Mouse (Mus musculus): ENCODE measurements around the gene Galntl5.
A peak's percentile ranks its signal among the peaks of the same experiment; 100 is the strongest.
"Not testable (repeated sequence)": the region's sequence is repeated elsewhere in the genome, so short reads cannot be mapped to it uniquely, and the experiment has no call there.

The Galntl5 gene

GRCm38 (mm10) chr5:25213216-25213615 is 32.0 kb downstream of the Galntl5 start:
- DNase-seq = not testable (repeated sequence)

GRCm38 (mm10) chr5:25215006-25215405 is 33.7 kb downstream of the Galntl5 start:
- DNase-seq = no peak

GRCm38 (mm10) chr5:25221604-25222003 is 40.3 kb downstream of the Galntl5 start, which contains the start of gene Galnt11:
Gene Galnt11, plus strand, starts transcription at chr5:25221904.
- DNase-seq = no peak

GRCm38 (mm10) chr5:25222752-25223702 is 41.8 kb downstream of the Galntl5 start, which contains the start of gene E130116L18Rik:
Gene E130116L18Rik, minus strand, starts transcription at chr5:25223153.
- DNase-seq = peak; percentile 91

- not testable (repeated sequence) for DNase-seq
Measured at GRCm38 (mm10) chr5:25224377-25224776, 43.1 kb downstream of the Galntl5 start.

- DNase-seq = no peak
Measured at GRCm38 (mm10) chr5:25243101-25243500, 61.8 kb downstream of the Galntl5 start.

- no peak for DNase-seq
Measured at GRCm38 (mm10) chr5:25245806-25246472, 64.7 kb downstream of the Galntl5 start.

GRCm38 (mm10) chr5:25246473-25246865 is 65.2 kb downstream of the Galntl5 start:
- no peak for DNase-seq

GRCm38 (mm10) chr5:25247036-25247435 is 65.8 kb downstream of the Galntl5 start:
- DNase-seq = no peak

GRCm38 (mm10) chr5:25252423-25252822 is 71.2 kb downstream of the Galntl5 start:
- no peak for DNase-seq

- no peak for DNase-seq
Measured at GRCm38 (mm10) chr5:25252825-25253544, 71.7 kb downstream of the Galntl5 start.

- no peak for DNase-seq
Measured at GRCm38 (mm10) chr5:25254491-25254890, 73.2 kb downstream of the Galntl5 start.

- DNase-seq = no peak
Measured at GRCm38 (mm10) chr5:25256686-25257085, 75.4 kb downstream of the Galntl5 start.

GRCm38 (mm10) chr5:25261452-25261851 is 80.2 kb downstream of the Galntl5 start:
- no peak for DNase-seq

GRCm38 (mm10) chr5:25262266-25262665 is 81.0 kb downstream of the Galntl5 start:
- no peak for DNase-seq

GRCm38 (mm10) chr5:25268258-25268888 is 87.1 kb downstream of the Galntl5 start:
- no peak for DNase-seq

Data from right cerebral cortex, postnatal 4 days (tissue).